Mouse (Mus musculus): ENCODE results near the gene Lipe. TPM values are rescaled to one million over a fixed set of nuclear protein-coding genes. Genes with fewer than 3 reads are reported as not detected.

Gene Lipe
- total RNA-seq, 2 experiments from 2014 or later = 40.5 to 41.5 TPM

- no peak for DNase-seq (ENCODE audit: low spot score)
- intact Hi-C loops (cut with DNase I) = no loop called here
Measured at GRCm38 (mm10) chr7:25372441-25372840, 26.1 kb downstream of the Lipe start.

GRCm38 (mm10) chr7:25369058-25369749 lies 29.3 kb downstream of the Lipe start, which contains the start of gene Cnfn:
Gene Cnfn (minus strand): TSS chr7:25369724.
- intact Hi-C loops (cut with DNase I) = no loop called here
- no peak for DNase-seq (ENCODE audit: low spot score)

- no peak for DNase-seq (ENCODE audit: low spot score)
- intact Hi-C loops (cut with DNase I) = no loop called here
Measured at GRCm38 (mm10) chr7:25368333-25368732, 30.2 kb downstream of the Lipe start.

GRCm38 (mm10) chr7:25367632-25368293 lies 30.7 kb downstream of the Lipe start:
- no peak for DNase-seq (ENCODE audit: low spot score)
- intact Hi-C loops (cut with DNase I) = loop anchor here (2.0 kb wide), 1 partner anchor 41 kb away; no protein-coding TSS in a partner anchor

- DNase-seq (ENCODE audit: low spot score) = no peak
- intact Hi-C loops (cut with DNase I) = loop anchor here (2.0 kb wide), 1 partner anchor 43 kb away; no protein-coding TSS in a partner anchor
Measured at GRCm38 (mm10) chr7:25365937-25366625, 32.4 kb downstream of the Lipe start.

- intact Hi-C loops (cut with DNase I) = no loop called here
- DNase-seq (ENCODE audit: low spot score) = no peak
Measured at GRCm38 (mm10) chr7:25363632-25364031, 34.9 kb downstream of the Lipe start.

- no peak for DNase-seq (ENCODE audit: low spot score)
- intact Hi-C loops (cut with DNase I) = no loop called here
Measured at GRCm38 (mm10) chr7:25363151-25363550, 35.4 kb downstream of the Lipe start.

GRCm38 (mm10) chr7:25358721-25359206 lies 39.7 kb downstream of the Lipe start:
- intact Hi-C loops (cut with DNase I) = no loop called here

GRCm38 (mm10) chr7:25348861-25349260 lies 49.6 kb downstream of the Lipe start:
- no peak for DNase-seq (ENCODE audit: low spot score)
- intact Hi-C loops (cut with DNase I) = no loop called here

More at GRCm38 (mm10) chr7:25358721-25359206, 39.7 kb downstream of the Lipe start:
- no peak for DNase-seq (ENCODE audit: low spot score)

GRCm38 (mm10) chr7:25341000-25341784 lies 57.3 kb downstream of the Lipe start:
- no peak for DNase-seq (ENCODE audit: low spot score)
- intact Hi-C loops (cut with DNase I) = no loop called here

- intact Hi-C loops (cut with DNase I) = no loop called here
- no peak for DNase-seq (ENCODE audit: low spot score)
Measured at GRCm38 (mm10) chr7:25339329-25339728, 59.2 kb downstream of the Lipe start.

- intact Hi-C loops (cut with DNase I) = loop anchor here (2.0 to 5.0 kb wide), 3 partner anchors 37 to 202 kb away; partner anchors contain the start of gene Pafah1b3
- DNase-seq (ENCODE audit: low spot score) = no peak
Measured at GRCm38 (mm10) chr7:25334472-25334871, 64.0 kb downstream of the Lipe start.

- peak; percentile 37 for DNase-seq (ENCODE audit: low spot score)
- intact Hi-C loops (cut with DNase I) = loop anchor here (2.0 to 5.0 kb wide), 3 partner anchors 36 to 201 kb away; partner anchors contain the start of gene Pafah1b3
Measured at GRCm38 (mm10) chr7:25333596-25334307, 64.8 kb downstream of the Lipe start.

Other genes starting within 250 kb of the Lipe start
- under 1 TPM; 0.60 to 0.61 TPM for gene Pou2f2, start 219.0 kb downstream of the Lipe start, total RNA-seq (2021)
- 10 to 100 TPM; 13.6 to 20.2 TPM for gene Dedd2, start 178.1 kb downstream of the Lipe start, total RNA-seq (2021)
- 1 to 10 TPM; 8.0 to 9.1 TPM for gene Zfp526, start 177.3 kb downstream of the Lipe start, total RNA-seq (2021)
- 10 to 100 TPM; 62.6 to 64.6 TPM for gene Gsk3a, start 160.9 kb downstream of the Lipe start, total RNA-seq (2021)
- gene Erf, start 147.9 kb downstream of the Lipe start, total RNA-seq (2021) = 10 to 100 TPM; 19.2 to 29.6 TPM
- 10 to 100 TPM; 61.9 to 65.9 TPM for gene Cic, start 131.0 kb downstream of the Lipe start, total RNA-seq (2021)
- gene Pafah1b3, start 100.7 kb downstream of the Lipe start, total RNA-seq (2021) = 1 to 10 TPM; 2.7 to 4.3 TPM
- not detected for gene Prr19, start 97.3 kb downstream of the Lipe start, total RNA-seq (2021)
- gene Tmem145, start 92.6 kb downstream of the Lipe start, total RNA-seq (2021) = not detected
- gene Megf8, start 81.5 kb downstream of the Lipe start, total RNA-seq (2021) = 10 to 100 TPM; 25.1 to 26.6 TPM
- not detected for gene Cnfn, start 29.0 kb downstream of the Lipe start, total RNA-seq (2021)
- gene Cxcl17, start 14.2 kb upstream of the Lipe start, total RNA-seq (2021) = not detected
- gene Ceacam1, start 78.9 kb upstream of the Lipe start, total RNA-seq (2021) = 10 to 100 TPM; 12.4 to 14.7 TPM
- 1 to 10 TPM; 2.2 to 2.4 TPM for gene Ceacam2, start 141.1 kb upstream of the Lipe start, total RNA-seq (2021)
- gene Erich4, start 217.2 kb upstream of the Lipe start, total RNA-seq (2021) = under 1 TPM in 1 of 2 experiments, not detected in 1; 0.29 TPM
- gene Dmac2, start 220.7 kb upstream of the Lipe start, total RNA-seq (2021) = 10 to 100 TPM; 60.4 to 65.0 TPM
- 1 to 10 TPM; 2.3 to 4.2 TPM for gene B3gnt8, start 227.9 kb upstream of the Lipe start, total RNA-seq (2021)